Mouse (Mus musculus): Measurements from ENCODE around the gene Tspan3.

Gene Tspan3

GRCm38 (mm10) chr9:56118091-56118490 is 47.2 kb downstream of the Tspan3 start:
- in situ Hi-C loops (cut with MboI, MseI), result no loop called here

GRCm38 (mm10) chr9:56108174-56108573 is 57.1 kb downstream of the Tspan3 start:
- in situ Hi-C loops (cut with MboI, MseI), result no loop called here

DNA sequence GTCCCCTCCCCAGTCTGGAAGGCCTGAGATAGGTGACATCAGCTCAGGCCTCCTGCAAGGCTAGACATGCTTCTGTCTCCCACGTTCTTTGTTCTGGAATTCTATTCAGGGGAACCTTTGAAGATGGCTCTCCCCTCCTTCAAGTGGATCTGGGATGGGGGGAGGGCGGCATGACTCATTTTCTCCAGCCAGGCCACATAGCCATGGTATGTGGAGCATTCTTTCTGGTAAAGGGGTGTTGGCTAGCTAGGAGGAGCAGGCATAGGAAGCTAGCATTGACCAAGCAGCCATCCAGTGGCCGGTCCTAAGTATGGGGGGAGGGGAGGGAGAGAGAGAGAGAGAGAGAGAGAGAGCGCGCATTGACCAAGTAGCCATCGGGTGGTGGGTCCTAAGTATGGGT is 57.8 kb downstream of the Tspan3 start:
- in situ Hi-C loops (cut with MboI, MseI), result no loop called here

- in situ Hi-C loops (cut with MboI, MseI), result no loop called here
These were observed 58.8 kb downstream of the Tspan3 start for GRCm38 (mm10) chr9:56106274-56107072.

- in situ Hi-C loops (cut with MboI, MseI), result no loop called here
These were observed 60.4 kb downstream of the Tspan3 start for GRCm38 (mm10) chr9:56104921-56105320.

DNA sequence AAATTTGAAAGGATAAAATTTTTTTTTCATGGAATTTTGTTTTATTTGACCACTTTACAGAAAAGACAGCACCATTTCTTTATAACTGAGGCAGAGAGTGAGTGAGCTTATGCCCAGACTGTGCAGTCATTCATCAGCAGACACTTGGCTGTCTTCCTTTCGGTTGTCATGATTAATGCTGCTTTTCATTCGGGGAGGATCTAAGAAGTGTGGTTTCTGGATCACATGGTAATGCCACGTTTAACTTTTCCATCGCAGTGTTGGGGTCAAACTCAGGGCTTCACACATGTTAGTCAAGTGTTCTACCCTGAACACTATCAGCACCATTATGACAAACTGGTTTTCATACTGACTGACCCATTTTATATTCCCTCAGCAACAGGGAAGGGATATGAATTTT is 64.3 kb downstream of the Tspan3 start:
- in situ Hi-C loops (cut with MboI, MseI), result no loop called here

DNA sequence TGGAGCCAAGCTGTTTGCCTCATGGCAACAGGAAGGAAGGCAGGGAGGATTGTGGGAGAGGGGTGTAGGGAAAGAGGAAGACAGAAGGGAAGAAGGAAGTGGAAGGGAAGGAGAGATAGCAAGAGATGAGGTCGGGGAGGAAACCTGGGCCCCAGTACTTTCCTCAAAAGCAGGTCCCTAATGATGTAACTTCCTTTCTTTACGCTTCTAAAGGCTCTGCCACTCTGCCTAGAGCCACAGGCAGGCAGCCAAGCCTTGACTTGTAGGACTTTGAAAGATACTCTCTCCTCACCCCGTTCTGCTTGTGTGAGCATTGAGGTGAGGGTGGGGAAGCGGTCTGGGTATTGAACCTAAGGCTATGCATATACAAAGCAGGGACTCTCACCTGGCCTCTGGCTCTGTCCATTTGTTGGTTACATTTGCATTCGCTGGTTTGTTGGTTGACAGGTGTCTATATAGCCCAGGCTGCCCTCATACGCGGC is 65.2 kb downstream of the Tspan3 start:
- in situ Hi-C loops (cut with MboI, MseI), result no loop called here

- in situ Hi-C loops (cut with MboI, MseI), result no loop called here
These were observed 67.5 kb downstream of the Tspan3 start for GRCm38 (mm10) chr9:56097584-56098298.

GRCm38 (mm10) chr9:56092102-56092501 is 73.2 kb downstream of the Tspan3 start:
- in situ Hi-C loops (cut with MboI, MseI), result no loop called here

DNA sequence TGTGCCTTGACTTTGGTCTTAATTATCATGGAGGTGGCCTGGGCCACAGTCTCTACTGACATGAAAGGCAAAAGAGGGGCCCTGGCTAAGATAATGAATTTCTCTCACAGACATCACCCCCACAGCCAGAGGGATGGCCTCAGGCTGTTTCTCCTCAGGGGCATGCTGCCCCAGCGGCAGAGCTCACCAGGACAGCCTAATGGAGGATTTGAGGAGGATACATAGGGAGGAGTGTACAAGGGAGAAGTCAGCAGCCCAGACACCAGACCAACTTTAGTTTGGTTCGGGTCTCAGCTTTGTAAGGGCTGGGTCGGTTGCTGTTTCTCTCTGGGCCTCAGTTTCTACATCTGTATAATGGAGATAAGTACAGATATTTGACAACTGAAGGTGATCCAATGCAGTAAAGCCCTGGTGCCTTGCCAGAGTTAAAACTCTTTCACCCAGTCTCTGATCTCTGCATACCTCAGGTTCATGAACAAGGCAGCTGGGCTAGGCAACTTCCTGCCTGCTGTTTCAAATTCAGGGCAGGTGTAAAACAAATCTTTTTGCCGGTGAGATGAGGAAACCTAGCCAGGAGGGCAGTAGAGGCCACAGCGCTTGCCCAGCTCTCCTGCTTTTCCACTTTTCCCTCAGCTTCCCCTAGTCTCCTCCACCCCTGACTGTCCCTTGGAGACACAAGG is 74.6 kb downstream of the Tspan3 start:
- in situ Hi-C loops (cut with MboI, MseI), result no loop called here

DNA sequence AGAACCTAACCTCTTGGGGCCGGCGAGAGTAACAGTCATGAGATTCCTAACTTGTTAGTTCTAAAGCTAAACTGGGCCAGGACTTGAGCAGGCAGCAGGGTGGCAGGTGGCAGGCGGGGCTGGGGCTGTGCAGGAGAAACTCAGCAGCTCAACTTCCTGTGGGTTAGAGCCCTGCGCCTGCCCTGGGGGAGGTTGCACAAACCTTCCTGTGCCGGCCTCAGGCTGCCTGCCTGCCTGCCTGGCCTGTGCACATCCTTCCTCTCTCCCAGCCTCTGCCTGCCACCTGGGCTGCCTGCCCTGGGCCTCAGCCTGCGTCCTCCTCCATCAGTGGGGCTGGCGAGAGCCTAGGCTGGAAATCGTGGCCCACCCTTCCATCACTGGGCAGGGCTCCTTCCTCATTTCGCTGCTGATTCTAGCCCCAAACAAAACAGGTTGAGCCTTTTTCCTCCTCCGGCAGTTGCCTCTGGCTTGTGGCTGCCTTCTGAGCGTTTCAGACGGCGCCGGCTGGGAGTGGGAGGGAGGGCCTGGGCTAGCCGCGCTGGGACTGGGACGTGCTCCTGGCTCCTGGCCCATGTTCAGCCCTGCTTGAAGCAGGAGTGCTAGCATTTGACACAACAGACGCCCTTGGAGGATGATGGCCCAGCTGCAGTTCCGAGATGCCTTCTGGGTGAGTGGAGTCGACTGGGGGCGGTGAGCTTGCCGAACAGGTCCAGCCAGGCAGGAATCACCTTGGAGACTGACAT is 75.3 kb downstream of the Tspan3 start, which contains the start of gene Pstpip1:
Pstpip1 (plus strand) TSS at position 185 of the 743 bp plus-strand sequence.
- in situ Hi-C loops (cut with MboI, MseI), result no loop called here

DNA sequence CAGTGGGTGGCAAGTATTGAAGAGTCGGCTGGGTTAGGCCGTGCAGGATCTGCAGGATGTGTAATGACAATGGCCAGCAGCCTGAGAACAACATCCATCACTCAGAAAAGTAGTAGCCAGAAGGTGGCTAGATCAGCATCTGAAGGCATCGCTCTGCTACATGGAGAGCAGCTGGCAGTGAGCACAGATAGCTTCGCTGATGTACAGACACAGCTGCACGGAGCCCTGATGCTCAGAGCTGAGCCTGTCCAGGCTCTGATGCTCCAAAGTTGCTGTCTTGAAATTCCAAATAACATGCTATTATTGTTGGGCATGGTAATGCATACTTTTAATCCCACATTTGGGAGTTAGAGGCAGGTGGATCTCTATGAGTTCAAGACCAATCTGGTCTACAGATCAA is 78.8 kb downstream of the Tspan3 start:
- in situ Hi-C loops (cut with MboI, MseI), result no loop called here

Data from T-helper 2 cell (primary cell).